Mouse (Mus musculus) macrophage (primary cell): ENCODE results near the gene Ctnna3. TPM values are rescaled to one million over a fixed set of nuclear protein-coding genes. Genes with fewer than 3 reads are reported as not detected.
"Not testable (repeated sequence)": the region's sequence is repeated elsewhere in the genome, so short reads cannot be mapped to it uniquely, and the experiment has no call there.

Experiments
- H3K27ac ChIP-seq: fragments of 350-480 bp; formaldehyde crosslinking; 2 replicates; pipeline ENCODE4 v1.9.0; 2021
- H3K36me3 ChIP-seq: fragments of 350-480 bp; formaldehyde crosslinking; 2 replicates; pipeline ENCODE4 v1.9.0; 2021; ENCODE audit errors: inconsistent target
- H3K4me3 ChIP-seq: fragments of 350-480 bp; formaldehyde crosslinking; 2 replicates; pipeline ENCODE4 v1.9.0; 2021; ENCODE audit errors: inconsistent target
- H3K79me2 ChIP-seq: fragments of 350-480 bp; formaldehyde crosslinking; 2 replicates; pipeline ENCODE4 v1.9.0; 2021; ENCODE audit errors: inconsistent target
- WGBS: methylation state at CpG from one replicate; pipeline ENCODE4 v1.1.7; 2026; ENCODE audit warnings: inconsistent platforms; ENCODE audit not compliant: missing documents; 5-methylcytosine and 5-hydroxymethylcytosine counted together
- polyA plus RNA-seq: library from polyadenylated mRNA; stranded (reverse); fragments of 250-400 nt; gene quantifications from 3 replicates; pipeline ENCODE4 v1.2.4, GENCODE M21; 2018; ENCODE audit warnings: inconsistent platforms

Ctnna3 gene
- polyA plus RNA-seq, 1 experiment from 2014 or later: not detected

GRCm38 (mm10) chr10:63438736-63439262 is 8.9 kb downstream of the Ctnna3 start:
- H3K27ac ChIP-seq: no peak overlapping the region
- H3K79me2 ChIP-seq: no peaks in the 10 kb centered on the region
- no peak overlapping the region for H3K4me3 ChIP-seq
- no peaks in the 10 kb centered on the region for H3K36me3 ChIP-seq

- Histone ChIP-seq H3K36me3 (no peaks in the 10 kb centered on the region), H3K79me2 (no peaks in the 10 kb centered on the region), H3K4me3 (no peak overlapping the region), H3K27ac (no peak overlapping the region)
- WGBS: 63% methylated on average over 7 of the region's 7 CpGs
Measured at GRCm38 (mm10) chr10:63439694-63440228, 9.9 kb downstream of the Ctnna3 start.

GRCm38 (mm10) chr10:63444602-63445387 is 14.9 kb downstream of the Ctnna3 start:
- not testable (repeated sequence) for H3K27ac ChIP-seq, H3K4me3 ChIP-seq, H3K36me3 ChIP-seq, H3K79me2 ChIP-seq
- WGBS: 85% methylated on average over 12 of the region's 13 CpGs

GRCm38 (mm10) chr10:63453926-63454325 is 24.0 kb downstream of the Ctnna3 start:
- no peaks in the 10 kb centered on the region for H3K79me2 ChIP-seq
- H3K36me3 ChIP-seq: no peaks in the 10 kb centered on the region
- H3K27ac ChIP-seq: no peak overlapping the region
- WGBS: 76% methylated on average over 4 of the region's 4 CpGs
- no peak overlapping the region for H3K4me3 ChIP-seq

- no peak overlapping the region for H3K27ac ChIP-seq
- H3K79me2 ChIP-seq: no peaks in the 10 kb centered on the region
- 31% methylated on average over 8 of the region's 8 CpGs for WGBS
- no peaks in the 10 kb centered on the region for H3K36me3 ChIP-seq
- no peak overlapping the region for H3K4me3 ChIP-seq
Measured at GRCm38 (mm10) chr10:63455110-63455878, 25.4 kb downstream of the Ctnna3 start.

- Histone ChIP-seq H3K4me3 (no peak overlapping the region), H3K27ac (no peak overlapping the region), H3K79me2 (no peaks in the 10 kb centered on the region), H3K36me3 (no peaks in the 10 kb centered on the region)
- 88% methylated on average over 17 of the region's 17 CpGs for WGBS
Measured at GRCm38 (mm10) chr10:63457292-63458128, 27.6 kb downstream of the Ctnna3 start.

- no peak overlapping the region for H3K27ac ChIP-seq
- no peak overlapping the region for H3K4me3 ChIP-seq
- WGBS: 80% methylated on average over 5 of the region's 5 CpGs
- no peaks in the 10 kb centered on the region for H3K79me2 ChIP-seq
- no peaks in the 10 kb centered on the region for H3K36me3 ChIP-seq
Measured at GRCm38 (mm10) chr10:63460935-63461334, 31.0 kb downstream of the Ctnna3 start.

GRCm38 (mm10) chr10:63472473-63472872 is 42.6 kb downstream of the Ctnna3 start:
- WGBS: 88% methylated on average over 6 of the region's 6 CpGs
- no peaks in the 10 kb centered on the region for H3K79me2 ChIP-seq
- no peaks in the 10 kb centered on the region for H3K36me3 ChIP-seq
- no peak overlapping the region for H3K4me3 ChIP-seq
- H3K27ac ChIP-seq: no peak overlapping the region

GRCm38 (mm10) chr10:63476167-63476647 is 46.3 kb downstream of the Ctnna3 start:
- no peak overlapping the region for H3K4me3 ChIP-seq
- H3K27ac ChIP-seq: no peak overlapping the region
- H3K36me3 ChIP-seq: no peaks in the 10 kb centered on the region
- H3K79me2 ChIP-seq: no peaks in the 10 kb centered on the region
- WGBS: 42% methylated on average over 10 of the region's 10 CpGs

GRCm38 (mm10) chr10:63478946-63479345 is 49.0 kb downstream of the Ctnna3 start:
- Histone ChIP-seq H3K79me2 (no peaks in the 10 kb centered on the region), H3K4me3 (no peak overlapping the region), H3K27ac (no peak overlapping the region), H3K36me3 (no peaks in the 10 kb centered on the region)
- WGBS: 41% methylated on average over 2 of the region's 2 CpGs

GRCm38 (mm10) chr10:63480066-63480465 is 50.2 kb downstream of the Ctnna3 start:
- no peak overlapping the region for H3K4me3 ChIP-seq
- H3K27ac ChIP-seq: no peak overlapping the region
- H3K79me2 ChIP-seq: no peaks in the 10 kb centered on the region
- whole genome bisulfite sequencing: 53% methylated on average over 5 of the region's 5 CpGs
- H3K36me3 ChIP-seq: no peaks in the 10 kb centered on the region

- Histone ChIP-seq H3K4me3 (no peak overlapping the region), H3K36me3 (no peaks in the 10 kb centered on the region), H3K27ac (no peak overlapping the region), H3K79me2 (no peaks in the 10 kb centered on the region)
- WGBS: 93% methylated on average over 7 of the region's 7 CpGs
Measured at GRCm38 (mm10) chr10:63488346-63488745, 58.4 kb downstream of the Ctnna3 start.

- H3K4me3 ChIP-seq: no peak overlapping the region
- WGBS: 75% methylated on average over 3 of the region's 3 CpGs
- no peaks in the 10 kb centered on the region for H3K36me3 ChIP-seq
- H3K79me2 ChIP-seq: no peaks in the 10 kb centered on the region
- H3K27ac ChIP-seq: no peak overlapping the region
Measured at GRCm38 (mm10) chr10:63523956-63524355, 94.1 kb downstream of the Ctnna3 start.

- no peaks in the 10 kb centered on the region for H3K36me3 ChIP-seq
- WGBS: 95% methylated on average over 4 of the region's 4 CpGs
- no peaks in the 10 kb centered on the region for H3K79me2 ChIP-seq
- H3K27ac ChIP-seq: no peak overlapping the region
- H3K4me3 ChIP-seq: no peak overlapping the region
Measured at GRCm38 (mm10) chr10:63526027-63526426, 96.1 kb downstream of the Ctnna3 start.
